Mouse (Mus musculus) testis, adult 2 months (tissue): Measurements from ENCODE around the gene Tbx5.

ENCODE experiments used
- CTCF ChIP-seq: fragments of 200-500 bp; IDR thresholded peaks from 2 replicates; pipeline ENCODE4 v1.5.1; 2012; ENCODE audit warnings: low read depth, mild to moderate bottlenecking, inconsistent platforms, low read length, moderate library complexity; ENCODE audit not compliant: control insufficient read depth, insufficient read depth, insufficient replicate concordance
- POLR2A ChIP-seq: fragments of 200-500 bp; IDR thresholded peaks from 2 replicates; pipeline ENCODE4 v1.6.1; 2012; ENCODE audit warnings: low read depth, mild to moderate bottlenecking, inconsistent platforms, low read length, moderate library complexity; ENCODE audit not compliant: control insufficient read depth

DNA sequence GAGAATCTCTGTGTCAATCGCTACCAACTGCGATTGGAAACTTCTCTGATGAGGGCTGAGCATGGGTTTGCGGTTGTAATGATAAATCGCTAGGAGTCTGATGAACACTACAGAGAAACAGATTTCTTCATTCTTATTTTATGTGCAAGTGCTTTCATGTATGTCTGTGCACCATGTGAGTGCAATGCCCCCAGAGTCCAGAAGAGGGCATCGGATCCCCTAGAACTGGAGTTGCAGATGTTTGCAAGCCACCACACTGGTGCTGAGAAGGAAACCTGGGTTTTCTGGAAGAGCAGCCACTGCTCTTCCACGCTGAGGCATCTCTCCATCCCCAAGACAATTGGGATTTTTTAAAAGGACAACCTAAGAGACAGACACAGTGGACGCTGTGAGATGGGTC lies 46.5 kb upstream of the Tbx5 start:
- peak; percentile 36; the same call in 1 of the 2 replicates for TF ChIP-seq CTCF
- no peak for TF ChIP-seq POLR2A
